Mouse (Mus musculus) small intestine, adult 2 months (tissue): ENCODE data around the gene Gde1. TPM values are rescaled to one million over a fixed set of nuclear protein-coding genes. Genes with fewer than 3 reads are reported as not detected.

Source experiments
- H3K27ac ChIP-seq: fragments of 200-500 bp; 2 replicates; pipeline ENCODE4 v1.5.1; 2012; ENCODE audit warnings: low read depth, low read length, control low read depth, inconsistent platforms; ENCODE audit not compliant: insufficient read depth
- H3K27me3 ChIP-seq: fragments of 200-500 bp; 2 replicates; pipeline ENCODE4 v1.6.1; 2012; ENCODE audit warnings: mild to moderate bottlenecking, moderate library complexity, low read length, inconsistent platforms; ENCODE audit not compliant: control insufficient read depth, insufficient read depth
- H3K36me3 ChIP-seq: fragments of 200-500 bp; 2 replicates; pipeline ENCODE4 v1.6.1; 2012; ENCODE audit warnings: mild to moderate bottlenecking, low read length, control low read depth, inconsistent platforms; ENCODE audit not compliant: control insufficient read depth, insufficient read depth
- H3K4me1 ChIP-seq: fragments of 200-500 bp; 2 replicates; pipeline ENCODE4 v1.6.1; 2012; ENCODE audit warnings: low read length, inconsistent platforms, mixed read lengths; ENCODE audit not compliant: control insufficient read depth, insufficient read depth, insufficient read length
- H3K4me3 ChIP-seq: fragments of 200-500 bp; 2 replicates; pipeline ENCODE4 v1.5.1; 2012; ENCODE audit warnings: low read depth, mild to moderate bottlenecking, control low read depth, inconsistent platforms, low read length, moderate library complexity
- CTCF ChIP-seq: fragments of 200-500 bp; IDR thresholded peaks from 2 replicates; pipeline ENCODE4 v1.5.1; 2012; ENCODE audit warnings: low read depth, mild to moderate bottlenecking, control low read depth, inconsistent platforms, low read length, moderate library complexity, mixed read lengths; ENCODE audit not compliant: insufficient replicate concordance, insufficient read length; ENCODE audit errors: extremely low read depth
- POLR2A ChIP-seq: fragments of 200-500 bp; IDR thresholded peaks from 2 replicates; pipeline ENCODE4 v1.6.1; 2012; ENCODE audit warnings: low read depth, mild to moderate bottlenecking, control low read depth, inconsistent platforms, low read length, moderate library complexity
- WGBS: fragments of 180-500 bp; shearing (Covaris S2); methylation state at CpG from one replicate; pipeline ENCODE4 v1.1.7; 2018; 5-methylcytosine and 5-hydroxymethylcytosine counted together
- polyA plus RNA-seq: library from polyadenylated mRNA; depleted of rRNA; stranded (reverse); fragments of >200 nt; gene quantifications from 2 replicates; pipeline ENCODE4 v1.2.3, GENCODE M21; 2012

Gene Gde1
- polyA plus RNA-seq, 1 experiment: 645 TPM

GRCm38 (mm10) chr7:118691287-118691686 is 14.3 kb downstream of the Gde1 start:
- 95% methylated on average over 2 of the region's 2 CpGs for WGBS
- H3K36me3 ChIP-seq: peaks cover 42% of the 10 kb centered on the region

GRCm38 (mm10) chr7:118689088-118689487 is 16.5 kb downstream of the Gde1 start:
- H3K27me3 ChIP-seq: no peaks in the 10 kb centered on the region
- WGBS: 86% methylated on average over 7 of the region's 7 CpGs
- no peak overlapping the region for H3K27ac ChIP-seq
- peaks cover 36% of the 10 kb centered on the region for H3K36me3 ChIP-seq
- no peaks in the 10 kb centered on the region for H3K4me1 ChIP-seq
- H3K4me3 ChIP-seq: no peak overlapping the region
- TF ChIP-seq CTCF: no peak
- no peak for TF ChIP-seq POLR2A

More at GRCm38 (mm10) chr7:118691287-118691686, 14.3 kb downstream of the Gde1 start:
- no peak for TF ChIP-seq POLR2A
- no peak for TF ChIP-seq CTCF
- Histone ChIP-seq H3K4me1 (no peaks in the 10 kb centered on the region), H3K27me3 (no peaks in the 10 kb centered on the region), H3K27ac (no peak overlapping the region), H3K4me3 (no peak overlapping the region)

DNA sequence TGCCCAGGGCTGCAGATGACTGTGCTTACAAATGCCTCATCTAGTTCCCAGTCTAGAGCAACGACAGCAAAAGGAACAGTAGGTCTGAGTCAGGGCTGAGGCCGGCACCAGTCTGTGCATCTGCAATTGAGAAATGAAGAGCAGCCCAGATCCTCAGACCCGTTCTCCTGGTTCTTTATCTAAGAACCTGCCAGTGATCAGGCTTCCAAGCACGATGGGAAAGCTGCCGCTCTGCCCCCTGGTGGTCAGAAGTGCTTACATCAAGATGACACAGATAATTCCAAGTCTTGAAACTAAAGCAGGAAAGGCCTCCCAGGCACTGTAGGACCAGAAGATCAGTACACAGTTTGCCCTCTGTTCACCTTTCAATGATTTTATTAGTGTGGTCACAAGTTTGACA is 17.4 kb downstream of the Gde1 start:
- Histone ChIP-seq H3K27ac (no peak overlapping the region), H3K36me3 (peaks cover 34% of the 10 kb centered on the region), H3K27me3 (no peaks in the 10 kb centered on the region), H3K4me3 (no peak overlapping the region), H3K4me1 (no peaks in the 10 kb centered on the region)
- no peak; the same call in 1 of the 2 replicates for TF ChIP-seq POLR2A
- peak; percentile 80; the same call in 1 of the 2 replicates for TF ChIP-seq CTCF
- WGBS: 15% methylated on average over 5 of the region's 5 CpGs

GRCm38 (mm10) chr7:118676826-118677225 is 28.8 kb downstream of the Gde1 start:
- TF ChIP-seq POLR2A (no peak), CTCF (no peak)
- H3K27me3 ChIP-seq: no peaks in the 10 kb centered on the region
- WGBS: 84% methylated on average over 4 of the region's 4 CpGs
- no peaks in the 10 kb centered on the region for H3K4me1 ChIP-seq
- peaks cover 28% of the 10 kb centered on the region for H3K36me3 ChIP-seq
- H3K27ac ChIP-seq: no peak overlapping the region
- no peak overlapping the region for H3K4me3 ChIP-seq

DNA sequence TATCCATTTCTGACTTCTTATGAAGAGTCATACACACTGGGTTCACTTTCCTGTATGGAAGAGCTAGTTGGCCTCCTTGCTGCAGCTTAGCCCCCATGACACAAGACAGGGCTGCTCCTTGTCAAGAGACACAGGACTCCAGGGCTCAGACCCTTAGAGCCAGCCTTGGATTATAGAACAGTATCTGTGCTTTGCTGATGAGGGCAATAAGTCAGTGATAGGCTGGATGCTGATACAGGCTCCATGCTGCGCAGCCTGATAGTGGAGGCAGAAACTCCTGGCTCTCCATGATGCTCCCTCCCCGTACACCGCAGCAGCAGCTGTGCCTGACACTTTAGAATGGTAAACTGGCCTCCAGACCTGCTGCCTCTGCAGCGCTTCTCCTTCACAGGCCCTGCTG is 35.4 kb downstream of the Gde1 start:
- Histone ChIP-seq H3K27ac (no peak overlapping the region), H3K4me3 (no peak overlapping the region), H3K4me1 (no peaks in the 10 kb centered on the region), H3K36me3 (peaks cover 52% of the 10 kb centered on the region), H3K27me3 (no peaks in the 10 kb centered on the region)
- 82% methylated on average over 4 of the region's 4 CpGs for WGBS
- TF ChIP-seq POLR2A (no peak), CTCF (no peak)

- Histone ChIP-seq H3K36me3 (peaks cover 49% of the 10 kb centered on the region), H3K27ac (no peak overlapping the region), H3K4me3 (no peak overlapping the region), H3K27me3 (no peaks in the 10 kb centered on the region), H3K4me1 (no peaks in the 10 kb centered on the region)
- no peak for TF ChIP-seq CTCF
- TF ChIP-seq POLR2A: no peak
- 99% methylated on average over 2 of the region's 2 CpGs for WGBS
Observed at GRCm38 (mm10) chr7:118667773-118668172, 37.8 kb downstream of the Gde1 start.

DNA sequence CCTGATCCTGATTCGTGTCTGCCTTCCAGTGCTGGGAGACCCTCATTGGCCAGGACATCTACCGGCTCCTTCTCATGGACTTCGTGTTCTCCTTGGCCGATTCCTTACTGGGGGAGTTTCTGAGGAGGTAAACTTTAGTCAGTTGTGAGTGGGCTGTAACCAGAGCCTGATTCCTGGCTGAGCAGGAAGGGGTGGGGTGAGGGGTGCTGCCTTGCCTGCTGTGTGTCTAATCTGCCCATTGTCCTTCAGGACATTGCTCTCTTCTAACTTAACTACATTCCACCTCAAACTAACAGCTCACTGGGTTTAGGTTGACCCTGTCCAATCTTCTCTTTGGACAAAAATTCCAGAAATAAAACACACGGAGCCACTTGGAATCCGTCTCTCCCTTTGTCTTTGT is 48.8 kb downstream of the Gde1 start:
- peaks cover 37% of the 10 kb centered on the region for H3K36me3 ChIP-seq
- WGBS: 53% methylated on average over 6 of the region's 6 CpGs
- H3K4me1 ChIP-seq: no peaks in the 10 kb centered on the region
- TF ChIP-seq CTCF: no peak
- TF ChIP-seq POLR2A: no peak
- no peak overlapping the region for H3K27ac ChIP-seq
- no peak overlapping the region for H3K4me3 ChIP-seq
- H3K27me3 ChIP-seq: no peaks in the 10 kb centered on the region
